Mouse (Mus musculus): ENCODE data around the gene Gprin1.

Gprin1 gene

DNA sequence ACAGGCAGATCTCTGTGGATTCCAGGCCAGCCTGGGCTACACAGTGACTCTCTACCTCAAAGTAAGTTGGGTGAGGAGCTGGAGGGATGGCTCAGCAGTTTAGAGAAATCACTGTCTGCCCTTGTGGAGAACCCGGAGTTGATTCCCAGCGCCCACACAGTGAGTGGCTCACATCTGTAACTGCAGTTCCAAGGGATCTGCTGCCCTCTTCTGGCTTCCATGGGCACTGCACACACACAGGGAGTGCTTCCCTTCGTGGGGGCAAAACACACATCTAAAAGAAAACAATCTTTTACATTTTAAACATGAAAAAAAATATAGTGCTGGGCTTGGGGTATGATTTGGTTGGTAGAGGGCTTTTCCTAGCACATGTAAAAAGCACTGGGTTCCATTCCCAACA is 26.5 kb downstream of the Gprin1 start:
- DNase-seq (ENCODE audit: low spot score) = peak; percentile 45

DNA sequence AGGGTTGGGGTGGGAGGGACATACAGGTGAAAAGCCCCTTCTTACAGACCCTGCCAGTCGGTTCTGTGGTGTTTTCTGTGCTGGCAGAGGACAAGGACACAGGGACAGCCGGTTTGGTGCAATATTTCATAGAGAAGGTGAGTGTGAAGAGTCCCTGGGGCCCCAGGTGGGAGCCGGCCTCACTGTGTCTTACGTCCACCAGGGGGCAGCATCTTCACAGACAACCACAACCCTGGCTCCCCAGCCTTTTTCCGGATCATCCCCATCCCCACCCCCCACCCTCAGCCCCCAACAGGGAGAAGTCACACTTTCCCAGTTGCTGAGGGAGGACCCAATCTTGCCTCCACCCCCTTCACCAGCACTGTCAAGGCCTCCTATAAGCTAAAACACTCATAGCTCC is 32.8 kb downstream of the Gprin1 start:
- DNase-seq (ENCODE audit: low spot score) = no peak

- DNase-seq (ENCODE audit: low spot score) = no peak
Observed at GRCm38 (mm10) chr13:54714996-54715395, 34.7 kb downstream of the Gprin1 start.

DNA sequence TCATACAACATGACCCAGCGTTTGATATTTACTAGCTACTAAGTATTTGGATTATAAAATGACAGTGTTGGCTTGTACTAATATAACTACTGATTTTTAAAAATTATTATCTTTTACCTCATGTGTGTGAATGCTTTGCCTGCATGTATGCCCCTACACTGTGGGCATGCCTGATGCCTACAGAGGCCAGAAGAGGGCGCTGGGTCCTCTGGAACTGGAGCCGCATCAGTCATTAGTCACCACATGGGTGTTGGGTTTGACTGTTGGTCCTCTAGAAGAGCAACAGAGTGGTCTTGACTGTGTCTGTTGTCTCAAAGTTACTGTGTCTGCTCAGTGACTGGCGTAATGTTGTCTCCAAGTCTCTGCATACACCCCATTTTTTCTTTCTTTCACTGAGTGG is 35.3 kb downstream of the Gprin1 start:
- DNase-seq (ENCODE audit: low spot score) = no peak

- no peak for DNase-seq (ENCODE audit: low spot score)
Observed at GRCm38 (mm10) chr13:54710866-54711265, 38.8 kb downstream of the Gprin1 start.

DNA sequence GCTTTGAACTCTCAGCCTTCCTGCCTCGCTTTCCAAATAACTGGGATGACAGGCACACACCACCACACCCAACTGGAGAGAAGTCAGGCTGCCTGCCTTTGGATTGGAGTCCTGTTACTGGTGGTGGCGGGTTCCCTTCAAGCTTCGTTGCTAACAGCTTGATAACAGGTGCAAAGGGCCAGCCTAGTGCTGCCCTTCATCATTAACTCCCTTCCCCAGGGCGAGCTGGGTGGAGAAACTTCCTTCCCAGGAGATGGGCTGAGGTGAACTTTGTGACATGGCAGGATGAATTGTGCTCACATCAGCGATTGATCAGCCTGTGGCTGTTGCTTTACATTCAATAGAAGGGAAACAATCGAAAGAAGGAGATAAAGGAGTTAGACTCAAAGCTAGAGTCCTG is 44.8 kb downstream of the Gprin1 start:
- DNase-seq (ENCODE audit: low spot score) = no peak

- DNase-seq (ENCODE audit: low spot score) = no peak
Observed at GRCm38 (mm10) chr13:54702507-54702906, 47.2 kb downstream of the Gprin1 start.

DNA sequence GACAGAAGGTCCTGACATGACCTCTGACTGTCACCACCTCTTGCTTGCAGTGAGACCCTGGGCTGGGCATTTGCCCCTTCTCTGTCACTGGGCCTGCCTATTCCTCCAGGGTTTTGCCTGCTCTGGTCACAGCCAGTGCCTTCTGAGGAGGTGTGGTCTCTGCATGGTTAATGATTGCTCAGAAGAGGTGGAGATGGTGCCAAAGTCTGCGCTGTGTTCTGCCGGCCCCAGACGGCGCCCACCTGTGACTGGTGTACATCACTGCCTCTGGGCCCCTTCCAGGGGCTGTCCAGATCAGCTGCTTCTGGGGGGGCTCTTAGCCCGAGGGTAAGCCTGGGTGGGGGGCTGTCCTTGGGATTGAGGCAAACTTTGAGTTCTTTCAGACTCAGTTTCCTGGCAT is 48.4 kb downstream of the Gprin1 start, which contains the start of gene Cdhr2:
TSS of gene Cdhr2 (plus strand) at position 219 of the 400 bp plus-strand sequence.
- DNase-seq (ENCODE audit: low spot score) = no peak

DNA sequence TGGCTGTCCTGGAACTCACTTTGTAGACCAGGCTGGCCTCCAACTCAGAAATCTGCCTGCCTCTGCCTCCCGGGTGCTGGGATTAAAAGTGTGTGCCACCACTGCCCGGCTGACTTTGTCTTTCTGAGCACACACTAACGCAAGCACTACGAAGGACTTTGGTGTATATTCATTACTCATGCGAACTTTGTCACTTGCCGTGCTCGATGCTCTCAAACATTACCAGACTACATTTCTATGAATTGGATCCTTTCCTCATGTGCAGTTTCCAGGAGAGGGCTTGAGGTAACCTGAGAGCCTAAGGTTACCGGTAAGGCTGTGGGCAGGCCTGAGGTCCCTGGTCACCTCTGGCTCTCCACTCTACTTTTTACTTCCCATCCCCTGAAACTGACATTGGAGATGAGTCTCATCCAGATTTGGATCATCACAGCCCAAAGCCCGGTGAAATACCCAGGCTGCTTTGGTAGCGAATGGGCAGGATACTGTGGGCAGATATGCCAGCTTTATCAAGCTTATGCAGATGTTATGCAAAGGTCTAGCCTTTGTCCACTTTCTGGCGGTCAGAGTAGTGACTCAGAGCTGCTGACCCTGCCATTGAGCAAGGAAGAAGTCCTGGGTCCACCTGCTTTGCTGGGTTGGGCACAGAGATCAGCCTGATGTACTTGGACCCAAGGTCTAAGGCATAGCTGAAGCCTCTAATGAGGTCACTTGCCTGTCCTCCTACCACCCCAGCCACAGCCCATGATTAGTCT is 54.0 kb downstream of the Gprin1 start:
- no peak for DNase-seq (ENCODE audit: low spot score)

DNA sequence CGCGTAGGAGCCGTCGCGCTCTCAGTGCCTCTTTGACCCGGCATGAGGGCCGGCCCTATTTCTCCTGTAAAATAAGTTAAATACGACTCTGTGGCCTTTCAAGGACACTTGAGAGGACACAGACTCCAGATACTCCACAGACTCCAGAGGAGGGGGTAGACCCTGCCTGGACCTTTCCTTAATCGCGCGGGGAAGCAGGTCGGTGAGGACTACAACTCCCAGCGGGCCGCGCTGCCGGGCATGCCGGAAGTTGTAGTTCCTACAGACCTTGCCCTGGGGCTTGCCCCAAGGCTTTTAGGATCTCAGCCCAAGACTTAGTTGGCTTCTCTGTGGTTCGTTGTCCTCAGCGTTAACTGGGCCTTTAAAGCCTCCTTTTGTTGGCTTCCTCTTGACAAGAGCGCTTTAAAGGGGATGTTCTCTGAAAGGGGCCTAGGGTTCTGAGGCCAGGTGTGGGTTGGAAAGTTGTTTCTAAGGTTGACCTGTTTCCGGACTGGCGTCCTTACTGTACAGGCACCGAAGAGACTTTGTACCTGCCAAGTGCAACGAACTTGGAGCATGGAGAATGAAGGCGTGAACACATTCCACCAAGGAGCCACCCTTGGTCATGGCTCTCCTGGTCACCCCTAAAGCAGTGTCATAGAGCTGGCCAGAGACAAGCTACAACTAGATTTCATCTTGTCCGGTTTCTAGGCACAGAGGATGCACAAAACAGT is 55.2 kb downstream of the Gprin1 start:
- peak; percentile 90 for DNase-seq (ENCODE audit: low spot score)

- peak; percentile 99 for DNase-seq (ENCODE audit: low spot score)
Observed at GRCm38 (mm10) chr13:54693558-54694347, 55.9 kb downstream of the Gprin1 start, which contains the start of gene Rnf44. TSS of gene Rnf44 (minus strand) at chr13:54693907.

GRCm38 (mm10) chr13:54692711-54693557 is 56.7 kb downstream of the Gprin1 start:
- no peak for DNase-seq (ENCODE audit: low spot score)

GRCm38 (mm10) chr13:54691737-54692136 is 57.9 kb downstream of the Gprin1 start:
- DNase-seq (ENCODE audit: low spot score) = no peak

DNA sequence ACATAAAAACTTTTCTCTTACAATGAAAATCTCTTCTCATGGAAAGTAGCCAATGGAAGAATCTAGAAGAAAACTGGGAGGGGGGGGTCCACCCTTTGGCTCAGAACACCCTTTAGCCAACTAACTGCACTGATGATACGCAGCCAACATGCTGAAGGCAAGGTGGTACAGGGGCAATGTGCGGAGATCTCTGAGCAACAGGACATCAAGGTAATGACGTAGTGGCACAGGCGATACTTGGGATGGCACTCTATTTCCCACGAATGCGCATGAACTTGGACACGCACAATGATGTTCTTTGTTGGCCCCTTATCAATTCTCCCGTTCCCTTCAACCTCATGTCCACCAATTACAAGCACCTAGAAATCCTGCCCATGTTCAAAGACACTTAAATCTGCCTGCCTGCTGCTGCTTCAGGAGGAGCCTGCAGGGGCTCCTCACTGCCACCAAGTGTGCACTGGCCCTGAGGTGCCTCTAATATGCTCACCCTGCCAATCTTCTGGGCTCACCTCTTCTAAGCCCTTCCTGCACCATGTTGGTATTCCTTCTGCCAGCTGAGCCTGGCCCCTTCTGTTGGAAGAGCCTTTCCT is 59.4 kb downstream of the Gprin1 start:
- no peak for DNase-seq (ENCODE audit: low spot score)

DNA sequence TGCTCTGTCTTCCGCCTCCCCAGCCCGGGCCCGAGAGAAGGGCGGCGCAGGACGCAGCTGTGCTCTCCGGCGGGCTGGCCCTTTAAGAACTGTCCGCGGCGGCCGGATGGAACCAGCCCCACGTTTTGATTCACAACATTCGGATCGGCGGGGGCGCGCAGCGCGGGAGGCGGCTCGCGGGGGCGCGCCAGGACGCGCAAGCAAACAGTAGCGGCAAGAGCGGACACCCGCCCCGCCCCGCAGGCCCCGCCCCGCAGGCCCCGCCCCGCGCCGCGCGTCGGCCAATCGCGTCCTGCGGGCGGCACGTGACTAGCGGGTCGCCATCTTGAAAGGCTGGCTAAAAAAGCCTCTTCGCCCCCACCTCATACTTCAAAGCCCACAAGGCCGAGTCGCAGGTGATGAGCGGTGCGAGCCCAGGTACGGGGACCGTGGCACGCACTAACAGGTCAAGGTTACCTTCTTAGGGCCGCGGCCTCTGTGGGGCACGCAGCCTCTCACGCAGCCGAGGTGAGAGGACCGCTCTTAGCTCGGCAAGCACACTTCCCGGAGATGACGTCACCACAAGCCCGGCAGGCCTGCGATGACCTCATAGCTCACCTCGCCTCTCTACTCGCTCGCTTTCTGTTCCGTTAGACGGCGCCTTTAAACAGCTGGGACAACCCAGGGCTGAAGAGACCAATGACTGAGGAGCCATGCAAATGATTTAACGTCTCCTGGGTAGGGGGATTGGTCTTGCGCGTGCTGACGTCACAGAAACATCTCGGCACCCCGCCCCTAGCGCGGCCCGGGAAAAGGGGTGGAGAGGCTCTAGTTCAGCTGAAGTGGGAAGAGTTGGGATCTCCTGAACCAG is 61.9 kb downstream of the Gprin1 start:
- DNase-seq (ENCODE audit: low spot score) = peak; percentile 96

DNA sequence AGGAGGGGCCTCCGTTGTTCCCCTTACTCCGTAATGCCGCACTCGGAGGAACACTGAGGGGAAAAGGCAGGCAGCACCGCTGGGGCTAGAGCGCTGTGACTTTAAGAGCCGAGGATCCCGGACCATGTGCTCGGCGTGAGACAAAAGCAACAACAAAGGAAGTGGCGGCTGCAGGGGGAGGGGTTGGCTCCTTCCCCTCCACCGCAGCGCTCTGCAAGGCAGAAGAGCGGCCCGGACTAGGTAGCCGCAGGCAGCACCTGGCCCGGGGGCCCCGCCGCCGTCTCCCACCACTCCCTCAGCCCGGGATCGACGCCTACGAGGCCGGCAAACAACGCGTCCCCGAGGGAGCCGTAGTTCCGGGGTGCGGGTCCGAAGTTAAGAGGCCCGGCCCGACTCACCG is 62.6 kb downstream of the Gprin1 start:
- DNase-seq (ENCODE audit: low spot score) = peak; percentile 81

Data from testis, postnatal 14 days (tissue).